Mouse (Mus musculus): Measurements from ENCODE around the gene Rgs6. TPM values are rescaled to one million over a fixed set of nuclear protein-coding genes. Genes with fewer than 3 reads are reported as not detected.

The Rgs6 gene
- polyA plus RNA-seq, 1 experiment from 2014 or later = 1.4 TPM

DNA sequence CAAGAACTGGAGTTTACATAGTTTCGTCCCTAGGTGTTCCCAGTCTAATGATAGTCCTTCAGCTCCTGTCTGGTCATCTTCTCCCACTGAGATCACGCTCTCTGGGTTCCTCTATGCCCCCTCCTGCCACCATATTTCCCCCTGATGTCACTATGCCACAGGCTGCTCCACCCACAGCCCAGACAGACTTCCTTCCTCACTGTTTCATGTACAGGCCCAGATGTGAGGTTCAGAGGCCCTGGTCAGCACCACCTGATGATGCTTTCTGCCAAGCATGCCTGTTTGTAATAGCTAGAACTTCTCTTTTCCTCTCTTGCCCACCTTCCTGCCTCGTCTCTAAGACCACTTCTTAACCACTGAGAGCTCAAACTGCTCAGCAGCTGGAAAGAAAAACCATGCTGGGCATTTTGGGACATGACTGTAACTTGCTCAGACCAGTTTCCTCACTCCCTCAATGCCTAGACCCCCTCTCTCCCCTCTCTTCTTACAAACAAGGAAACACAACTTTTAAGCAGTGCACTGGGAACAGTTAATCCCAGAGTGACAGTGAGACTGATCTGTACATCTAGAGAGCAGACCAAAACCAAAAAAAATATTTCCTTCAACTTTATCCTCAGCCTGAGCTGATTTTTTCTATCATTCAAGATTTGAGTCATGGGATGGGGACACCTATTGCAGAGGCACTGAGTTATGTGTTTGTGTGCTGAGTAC lies 446.9 kb downstream of the Rgs6 start:
- H3K4me2 ChIP-seq (replicated peaks; ENCODE audit: low read depth, low read length) = no peak overlapping the region
- H3K27ac ChIP-seq (ENCODE audit: low read length) = no peak overlapping the region
- no peak overlapping the region for H3K4me3 ChIP-seq (ENCODE audit: low read depth, low read length)
- WGBS = 75% methylated on average over 3 of the region's 3 CpGs
- H3K9ac ChIP-seq (replicated peaks; ENCODE audit: low read depth, low read length) = no peak overlapping the region
- no peaks in the 10 kb centered on the region for H3K27me3 ChIP-seq (ENCODE audit: control insufficient read depth, insufficient read depth, low read length)
- H3K4me1 ChIP-seq (ENCODE audit: control insufficient read depth, insufficient read depth, low read length) = no peaks in the 10 kb centered on the region
- no peak for ATAC-seq (ENCODE audit: insufficient number of reproducible peaks, insufficient read depth, low FRiP score, low read depth)
- H3K9me3 ChIP-seq (ENCODE audit: control insufficient read depth, low read depth, low read length) = no peaks in the 10 kb centered on the region
- H3K36me3 ChIP-seq (ENCODE audit: control insufficient read depth, insufficient read depth, low read length) = no peaks in the 10 kb centered on the region

DNA sequence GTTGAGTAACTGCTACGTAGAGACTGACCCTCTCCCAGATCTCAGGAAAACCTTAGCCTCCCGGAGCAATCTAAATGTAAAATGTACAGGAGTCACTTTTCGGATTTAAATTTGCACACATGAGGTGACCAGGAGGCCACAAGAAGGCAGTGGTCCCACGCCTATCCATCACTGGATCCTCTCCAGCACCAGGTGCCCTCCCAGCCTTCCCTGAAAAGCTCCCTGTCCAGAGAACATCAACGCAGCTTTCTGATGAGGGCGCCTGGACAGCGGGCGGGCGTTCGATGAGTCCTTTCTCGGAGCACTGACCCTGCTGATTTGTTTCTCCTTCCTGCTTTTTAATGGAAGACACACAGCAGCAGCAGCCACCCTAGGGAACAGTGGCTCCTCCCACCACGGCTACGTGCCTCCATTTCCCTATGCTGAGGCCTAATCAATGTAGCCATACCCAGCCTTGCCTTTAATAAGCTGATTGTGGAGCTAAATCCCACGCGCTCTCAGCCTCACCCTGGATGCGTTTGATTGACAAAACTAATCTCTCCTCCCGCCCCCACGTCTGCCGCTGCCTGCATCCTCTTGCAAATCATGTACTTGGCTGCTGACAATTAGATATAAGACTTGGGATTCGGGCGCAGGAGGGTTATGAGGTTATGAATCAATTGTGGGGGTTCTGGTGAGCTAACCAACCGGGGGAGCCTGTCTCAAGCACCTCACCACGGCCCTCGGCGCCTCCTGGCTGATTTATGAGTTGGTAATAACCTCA lies 449.9 kb downstream of the Rgs6 start:
- H3K27me3 ChIP-seq (ENCODE audit: control insufficient read depth, insufficient read depth, low read length) = no peaks in the 10 kb centered on the region
- H3K27ac ChIP-seq (ENCODE audit: low read length) = no peak overlapping the region
- H3K4me1 ChIP-seq (ENCODE audit: control insufficient read depth, insufficient read depth, low read length) = no peaks in the 10 kb centered on the region
- ATAC-seq (ENCODE audit: insufficient number of reproducible peaks, insufficient read depth, low FRiP score, low read depth) = no peak
- no peak overlapping the region for H3K9ac ChIP-seq (replicated peaks; ENCODE audit: low read depth, low read length)
- H3K36me3 ChIP-seq (ENCODE audit: control insufficient read depth, insufficient read depth, low read length) = no peaks in the 10 kb centered on the region
- 69% methylated on average over 25 of the region's 25 CpGs for WGBS
- no peak overlapping the region for H3K4me2 ChIP-seq (replicated peaks; ENCODE audit: low read depth, low read length)
- H3K9me3 ChIP-seq (ENCODE audit: control insufficient read depth, low read depth, low read length) = no peaks in the 10 kb centered on the region
- H3K4me3 ChIP-seq (ENCODE audit: low read depth, low read length) = no peak overlapping the region

DNA sequence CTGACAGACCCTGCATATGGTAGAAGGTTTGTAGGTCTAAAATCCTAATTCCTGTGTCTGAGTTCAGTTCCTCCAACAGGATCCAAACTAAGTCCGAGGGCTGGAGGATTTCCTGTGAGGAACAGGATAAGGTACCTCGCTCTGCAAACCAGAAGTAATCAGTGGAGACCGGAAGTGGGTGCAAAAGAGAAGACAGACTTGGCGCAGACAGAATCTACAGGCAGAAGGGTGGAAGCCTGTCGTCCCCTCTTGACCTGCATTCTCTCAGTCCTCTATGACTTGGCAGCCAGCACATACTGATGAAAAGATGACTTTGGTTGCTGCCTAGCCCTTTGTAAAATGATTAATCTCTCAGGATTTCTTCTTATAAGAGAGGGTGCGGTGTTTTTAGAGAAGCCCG lies 450.7 kb downstream of the Rgs6 start:
- H3K4me1 ChIP-seq (ENCODE audit: control insufficient read depth, insufficient read depth, low read length) = no peaks in the 10 kb centered on the region
- no peaks in the 10 kb centered on the region for H3K9me3 ChIP-seq (ENCODE audit: control insufficient read depth, low read depth, low read length)
- no peak overlapping the region for H3K27ac ChIP-seq (ENCODE audit: low read length)
- ATAC-seq (ENCODE audit: insufficient number of reproducible peaks, insufficient read depth, low FRiP score, low read depth) = no peak
- H3K4me2 ChIP-seq (replicated peaks; ENCODE audit: low read depth, low read length) = no peak overlapping the region
- no peaks in the 10 kb centered on the region for H3K27me3 ChIP-seq (ENCODE audit: control insufficient read depth, insufficient read depth, low read length)
- H3K4me3 ChIP-seq (ENCODE audit: low read depth, low read length) = no peak overlapping the region
- WGBS = 76% methylated on average over 7 of the region's 7 CpGs
- no peaks in the 10 kb centered on the region for H3K36me3 ChIP-seq (ENCODE audit: control insufficient read depth, insufficient read depth, low read length)
- H3K9ac ChIP-seq (replicated peaks; ENCODE audit: low read depth, low read length) = no peak overlapping the region

DNA sequence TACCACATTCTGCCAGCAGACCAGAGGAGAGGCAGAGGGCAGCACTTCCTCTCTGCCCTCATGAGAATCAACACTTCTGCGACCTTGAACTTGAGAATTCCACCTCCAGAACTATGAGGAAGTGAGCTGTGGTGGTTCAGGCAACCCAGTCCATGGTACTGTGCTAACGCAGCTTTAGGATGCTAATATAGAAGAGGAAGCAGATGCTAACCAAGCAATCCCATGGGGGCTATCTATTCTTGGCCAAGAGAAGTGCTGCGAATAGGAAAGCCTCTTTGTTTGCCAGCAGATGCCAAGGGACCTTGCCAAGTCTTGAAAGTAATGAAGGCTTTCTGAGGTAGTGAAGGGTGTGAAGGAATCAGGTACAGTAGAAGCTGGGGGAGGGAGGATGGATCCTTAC lies 451.8 kb downstream of the Rgs6 start:
- WGBS = 67% methylated on average over 3 of the region's 3 CpGs
- no peaks in the 10 kb centered on the region for H3K27me3 ChIP-seq (ENCODE audit: control insufficient read depth, insufficient read depth, low read length)
- H3K9me3 ChIP-seq (ENCODE audit: control insufficient read depth, low read depth, low read length) = no peaks in the 10 kb centered on the region
- ATAC-seq (ENCODE audit: insufficient number of reproducible peaks, insufficient read depth, low FRiP score, low read depth) = no peak
- H3K9ac ChIP-seq (replicated peaks; ENCODE audit: low read depth, low read length) = no peak overlapping the region
- no peaks in the 10 kb centered on the region for H3K36me3 ChIP-seq (ENCODE audit: control insufficient read depth, insufficient read depth, low read length)
- H3K4me1 ChIP-seq (ENCODE audit: control insufficient read depth, insufficient read depth, low read length) = peaks cover 2% of the 10 kb centered on the region; the same call in 1 of the 2 replicates
- H3K4me3 ChIP-seq (ENCODE audit: low read depth, low read length) = no peak overlapping the region
- no peak overlapping the region for H3K27ac ChIP-seq (ENCODE audit: low read length)
- no peak overlapping the region for H3K4me2 ChIP-seq (replicated peaks; ENCODE audit: low read depth, low read length)

DNA sequence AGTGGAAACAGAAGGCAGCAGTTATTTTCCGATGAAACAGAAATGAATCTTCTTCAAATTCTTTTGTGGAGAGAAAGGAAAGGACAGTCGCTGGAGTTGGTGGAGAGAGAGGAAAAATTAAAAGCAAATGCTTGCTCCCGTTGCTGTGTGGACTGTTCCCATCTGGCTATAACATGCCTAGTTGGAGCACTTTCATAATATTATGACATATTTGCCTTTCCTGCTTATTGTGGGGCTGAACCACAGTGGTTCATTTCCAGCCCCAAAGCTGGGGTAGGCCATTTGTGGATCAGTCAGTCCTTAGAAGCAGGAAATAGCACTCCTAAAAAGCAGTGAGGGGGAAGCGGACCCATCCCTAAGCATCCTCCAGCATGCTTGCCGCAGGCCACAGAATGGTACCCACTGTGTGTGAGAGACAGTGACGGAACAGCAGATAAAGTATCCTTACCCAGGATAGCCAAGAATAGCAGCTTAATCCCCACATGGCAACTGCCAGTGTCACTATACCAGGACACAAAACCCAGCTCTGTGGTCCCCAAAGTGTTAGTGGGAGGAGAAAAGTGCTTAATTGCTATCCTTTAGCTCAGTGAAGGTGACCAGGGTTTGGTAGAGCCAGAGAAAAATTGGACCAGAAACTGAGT lies 456.0 kb downstream of the Rgs6 start:
- H3K4me1 ChIP-seq (ENCODE audit: control insufficient read depth, insufficient read depth, low read length) = peaks cover 2% of the 10 kb centered on the region; the same call in 1 of the 2 replicates
- H3K27ac ChIP-seq (ENCODE audit: low read length) = no peak overlapping the region
- no peaks in the 10 kb centered on the region for H3K9me3 ChIP-seq (ENCODE audit: control insufficient read depth, low read depth, low read length)
- no peak overlapping the region for H3K4me3 ChIP-seq (ENCODE audit: low read depth, low read length)
- no peaks in the 10 kb centered on the region for H3K36me3 ChIP-seq (ENCODE audit: control insufficient read depth, insufficient read depth, low read length)
- H3K27me3 ChIP-seq (ENCODE audit: control insufficient read depth, insufficient read depth, low read length) = no peaks in the 10 kb centered on the region
- 57% methylated on average over 6 of the region's 6 CpGs for WGBS
- no peak overlapping the region for H3K4me2 ChIP-seq (replicated peaks; ENCODE audit: low read depth, low read length)
- H3K9ac ChIP-seq (replicated peaks; ENCODE audit: low read depth, low read length) = no peak overlapping the region
- no peak for ATAC-seq (ENCODE audit: insufficient number of reproducible peaks, insufficient read depth, low FRiP score, low read depth)

DNA sequence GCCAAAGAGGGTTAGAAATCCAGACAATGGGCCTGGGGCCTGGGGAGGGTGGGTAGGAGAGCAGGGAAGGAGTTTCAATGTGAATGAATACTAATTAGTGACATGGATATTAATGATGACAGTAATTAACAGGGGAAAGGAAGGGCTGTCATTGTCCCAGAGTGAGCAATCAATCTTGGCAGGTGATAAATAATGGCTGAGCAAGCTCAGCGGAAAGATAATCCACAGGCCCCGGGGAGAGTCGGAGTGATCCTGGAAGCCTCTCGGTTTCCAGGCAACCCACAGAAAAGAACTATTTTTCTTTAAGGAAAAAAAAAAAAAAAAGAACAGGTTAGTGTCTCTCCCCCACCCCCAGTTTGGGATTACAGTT lies 456.5 kb downstream of the Rgs6 start:
- H3K36me3 ChIP-seq (ENCODE audit: control insufficient read depth, insufficient read depth, low read length) = no peaks in the 10 kb centered on the region
- H3K9me3 ChIP-seq (ENCODE audit: control insufficient read depth, low read depth, low read length) = no peaks in the 10 kb centered on the region
- no peaks in the 10 kb centered on the region for H3K27me3 ChIP-seq (ENCODE audit: control insufficient read depth, insufficient read depth, low read length)
- no peak overlapping the region for H3K4me3 ChIP-seq (ENCODE audit: low read depth, low read length)
- WGBS = 11% methylated on average over 4 of the region's 4 CpGs
- no peak overlapping the region for H3K27ac ChIP-seq (ENCODE audit: low read length)
- H3K4me2 ChIP-seq (replicated peaks; ENCODE audit: low read depth, low read length) = no peak overlapping the region
- no peak for ATAC-seq (ENCODE audit: insufficient number of reproducible peaks, insufficient read depth, low FRiP score, low read depth)
- H3K4me1 ChIP-seq (ENCODE audit: control insufficient read depth, insufficient read depth, low read length) = peaks cover 2% of the 10 kb centered on the region; the same call in 1 of the 2 replicates
- H3K9ac ChIP-seq (replicated peaks; ENCODE audit: low read depth, low read length) = no peak overlapping the region

DNA sequence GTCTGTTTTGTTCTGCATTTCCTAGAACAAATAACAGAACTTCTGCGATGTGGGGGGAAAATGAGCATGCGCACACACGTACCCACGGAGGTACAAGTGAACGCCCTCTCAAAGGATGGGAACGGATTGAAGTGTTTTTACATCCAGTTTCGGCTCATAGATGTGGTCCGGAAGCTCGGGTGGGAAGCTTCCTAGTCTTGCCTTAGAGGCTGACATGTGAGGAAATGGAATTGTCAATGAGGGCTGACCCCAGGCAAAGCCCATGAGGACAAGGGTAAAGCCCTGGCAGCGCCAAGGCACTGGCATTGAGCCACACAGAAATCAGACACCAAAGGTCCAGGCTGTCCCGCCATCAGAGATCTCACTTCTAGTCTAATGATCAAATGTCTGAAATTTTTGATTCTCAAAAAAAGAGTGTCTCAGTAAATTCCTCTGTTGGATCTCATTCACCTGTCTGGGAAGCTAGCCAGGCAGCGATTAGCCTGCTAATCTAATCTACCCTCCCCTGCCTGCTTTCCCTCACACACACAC lies 457.0 kb downstream of the Rgs6 start:
- H3K9ac ChIP-seq (replicated peaks; ENCODE audit: low read depth, low read length) = no peak overlapping the region
- H3K4me3 ChIP-seq (ENCODE audit: low read depth, low read length) = no peak overlapping the region
- no peaks in the 10 kb centered on the region for H3K9me3 ChIP-seq (ENCODE audit: control insufficient read depth, low read depth, low read length)
- no peak overlapping the region for H3K4me2 ChIP-seq (replicated peaks; ENCODE audit: low read depth, low read length)
- H3K27me3 ChIP-seq (ENCODE audit: control insufficient read depth, insufficient read depth, low read length) = no peaks in the 10 kb centered on the region
- H3K36me3 ChIP-seq (ENCODE audit: control insufficient read depth, insufficient read depth, low read length) = no peaks in the 10 kb centered on the region
- 45% methylated on average over 12 of the region's 12 CpGs for WGBS
- no peak overlapping the region for H3K27ac ChIP-seq (ENCODE audit: low read length)
- peaks cover 2% of the 10 kb centered on the region; the same call in 1 of the 2 replicates for H3K4me1 ChIP-seq (ENCODE audit: control insufficient read depth, insufficient read depth, low read length)
- ATAC-seq (ENCODE audit: insufficient number of reproducible peaks, insufficient read depth, low FRiP score, low read depth) = no peak

DNA sequence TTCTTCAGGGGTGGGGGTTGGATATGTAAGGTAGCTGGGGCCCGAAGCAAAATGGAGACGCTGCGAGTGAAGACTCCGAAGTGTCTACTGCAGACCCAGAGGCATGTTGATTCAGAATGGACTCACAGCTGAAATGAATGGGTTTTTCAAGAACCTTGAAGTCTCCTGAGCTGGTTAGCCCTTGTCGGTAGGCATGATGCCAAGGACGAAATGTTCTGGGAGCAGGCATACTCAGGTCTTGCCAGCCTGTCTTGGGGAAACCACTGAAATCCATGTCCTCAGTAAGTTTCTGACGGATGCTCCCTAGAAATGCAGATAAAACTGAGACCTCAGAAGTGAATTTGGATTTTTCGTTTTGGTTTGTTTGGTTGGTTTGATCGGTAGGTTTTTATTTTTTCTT lies 458.6 kb downstream of the Rgs6 start:
- H3K27me3 ChIP-seq (ENCODE audit: control insufficient read depth, insufficient read depth, low read length) = no peaks in the 10 kb centered on the region
- ATAC-seq (ENCODE audit: insufficient number of reproducible peaks, insufficient read depth, low FRiP score, low read depth) = no peak
- H3K36me3 ChIP-seq (ENCODE audit: control insufficient read depth, insufficient read depth, low read length) = no peaks in the 10 kb centered on the region
- H3K27ac ChIP-seq (ENCODE audit: low read length) = no peak overlapping the region
- no peaks in the 10 kb centered on the region for H3K9me3 ChIP-seq (ENCODE audit: control insufficient read depth, low read depth, low read length)
- H3K4me2 ChIP-seq (replicated peaks; ENCODE audit: low read depth, low read length) = no peak overlapping the region
- 90% methylated on average over 9 of the region's 9 CpGs for WGBS
- no peak overlapping the region for H3K9ac ChIP-seq (replicated peaks; ENCODE audit: low read depth, low read length)
- H3K4me1 ChIP-seq (ENCODE audit: control insufficient read depth, insufficient read depth, low read length) = peaks cover 2% of the 10 kb centered on the region; the same call in 1 of the 2 replicates
- no peak overlapping the region for H3K4me3 ChIP-seq (ENCODE audit: low read depth, low read length)
